Mouse (Mus musculus) right cerebral cortex, postnatal 25 days (tissue): Measurements from ENCODE around the gene Gm8693.
"Not testable (repeated sequence)": the region's sequence is repeated elsewhere in the genome, so short reads cannot be mapped to it uniquely, and the experiment has no call there.

ENCODE experiments used
- DNase-seq: peaks from one replicate; pipeline ENCODE4 v3.0.0; 2022

Gm8693 gene

GRCm38 (mm10) chr7:22692217-22692616 is at the start of gene Gm8693:
Gm8693 (minus strand) TSS chr7:22692317.
- DNase-seq: not testable (repeated sequence)

- not testable (repeated sequence) for DNase-seq
Measured at GRCm38 (mm10) chr7:22719610-22720009, 27.5 kb upstream of the Gm8693 start, which contains the start of gene Gm4567. Gm4567 (minus strand) TSS chr7:22719710.

- DNase-seq: not testable (repeated sequence)
Measured at GRCm38 (mm10) chr7:22657718-22658117, 34.4 kb downstream of the Gm8693 start, which contains the start of gene Vmn1r155. Vmn1r155 (plus strand) TSS chr7:22658018.
